Mouse (Mus musculus) thymus, postnatal 0 days (tissue): Measurements from ENCODE around the gene 4930572O03Rik. TPM values are rescaled to one million over a fixed set of nuclear protein-coding genes. Genes with fewer than 3 reads are reported as not detected.
"Not testable (repeated sequence)": the region's sequence is repeated elsewhere in the genome, so short reads cannot be mapped to it uniquely, and the experiment has no call there.

Experiments
- DNase-seq: peaks from one replicate; pipeline ENCODE4 v3.0.0-alpha.2; 2015; ENCODE audit warnings: low spot score
- polyA plus RNA-seq: library from polyadenylated mRNA; unstranded; fragments of >200 nt; fragmentation: Nextera tagmentation; extraction: Ambion mirVana; gene quantifications from 2 replicates; pipeline ENCODE4 v1.2.1, GENCODE M21; 2015

4930572O03Rik gene
- polyA plus RNA-seq, 1 experiment from 2014 or later: not detected

- DNase-seq: not testable (repeated sequence)
Observed at GRCm38 (mm10) chr5:15618764-15619163, 38.1 kb downstream of the 4930572O03Rik start, which contains the start of gene Speer4d. TSS of gene Speer4d (plus strand) at chr5:15619064.

DNA sequence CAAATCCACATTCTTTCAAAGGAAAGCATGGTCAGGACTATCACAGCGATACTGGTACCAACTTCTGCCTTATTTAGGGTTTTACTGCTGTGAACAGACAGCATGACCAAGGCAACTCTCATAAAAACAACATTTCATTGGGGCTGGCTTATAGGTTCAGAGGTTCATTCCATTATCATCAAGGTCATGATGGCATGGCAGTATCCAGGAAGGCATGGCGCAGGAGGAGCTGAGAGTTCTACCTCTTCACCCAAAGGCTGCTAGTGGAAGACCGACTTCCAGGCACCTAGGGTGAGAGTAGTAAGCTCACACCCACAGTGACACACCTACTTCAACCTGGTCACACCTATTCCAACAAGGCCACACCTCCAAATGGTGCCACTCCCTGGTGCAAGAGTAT lies 40.7 kb downstream of the 4930572O03Rik start:
- DNase-seq: not testable (repeated sequence)

GRCm38 (mm10) chr5:15610695-15611094 lies 46.2 kb downstream of the 4930572O03Rik start:
- DNase-seq: not testable (repeated sequence)

- peak; percentile 1 for DNase-seq
Observed at GRCm38 (mm10) chr5:15606677-15607076, 50.2 kb downstream of the 4930572O03Rik start.

GRCm38 (mm10) chr5:15603585-15603984 lies 53.3 kb downstream of the 4930572O03Rik start:
- not testable (repeated sequence) for DNase-seq

DNA sequence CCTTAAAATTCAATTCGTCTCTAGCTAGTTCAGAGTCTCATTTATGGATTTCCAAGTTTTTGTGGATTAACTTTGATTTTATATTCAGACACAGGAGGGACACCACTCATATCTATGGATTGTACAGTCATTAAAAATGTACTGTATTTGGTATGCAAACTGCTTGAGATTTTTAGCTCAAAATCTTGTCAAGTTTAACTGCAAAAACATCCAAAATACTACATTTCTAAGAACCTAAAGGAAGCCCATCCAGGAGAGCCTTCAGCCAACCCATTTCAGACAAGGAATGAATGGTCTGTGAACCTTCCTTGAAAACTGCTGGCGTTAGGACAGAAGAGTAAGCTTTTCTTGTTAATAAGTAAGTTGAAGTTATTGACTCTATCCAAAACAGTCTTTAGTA lies 53.9 kb downstream of the 4930572O03Rik start:
- not testable (repeated sequence) for DNase-seq

- DNase-seq: not testable (repeated sequence)
Observed at GRCm38 (mm10) chr5:15602424-15602947, 54.4 kb downstream of the 4930572O03Rik start.

Other genes starting within 250 kb of the 4930572O03Rik start
- gene Gm21149, start 180.5 kb downstream of the 4930572O03Rik start, polyA plus RNA-seq: 0.17 and 0.50 TPM in 2 replicates
- 0.17 and 0.27 TPM in 2 replicates for gene Gm21190, start 127.8 kb downstream of the 4930572O03Rik start, polyA plus RNA-seq
- gene Gm21083, start 79.7 kb downstream of the 4930572O03Rik start, polyA plus RNA-seq: 0.28 and 0.33 TPM in 2 replicates
- gene Speer4d, start 38.0 kb downstream of the 4930572O03Rik start, polyA plus RNA-seq: 0.28 TPM in 1 of 2 replicates, not detected in the other
- gene Speer4c, start 57.2 kb upstream of the 4930572O03Rik start, polyA plus RNA-seq: 0.72 and 0.82 TPM in 2 replicates